Mouse (Mus musculus) limb, embryonic 10.5 days (tissue): ENCODE data around the gene Mybpc3. TPM values are rescaled to one million over a fixed set of nuclear protein-coding genes. Genes with fewer than 3 reads are reported as not detected.

ENCODE experiments used
- polyA plus RNA-seq: library from polyadenylated mRNA; unstranded; fragments of >200 nt; fragmentation: Nextera tagmentation; extraction: Ambion mirVana; gene quantifications from 2 replicates; pipeline ENCODE4 v1.2.1, GENCODE M21; 2016

Gene Mybpc3
- polyA plus RNA-seq, 1 experiment from 2014 or later: 0.44 TPM

Other genes with a start within 250 kb of the Mybpc3 start
- gene C1qtnf4, start 232.3 kb upstream of the Mybpc3 start, polyA plus RNA-seq: 3.2 and 5.5 TPM in 2 replicates
- 52.0 and 63.6 TPM in 2 replicates for gene Kbtbd4, start 213.4 kb upstream of the Mybpc3 start, polyA plus RNA-seq
- gene Ndufs3, start 213.3 kb upstream of the Mybpc3 start, polyA plus RNA-seq: 216 and 220 TPM in 2 replicates
- 139 and 150 TPM in 2 replicates for gene Celf1, start 177.8 kb upstream of the Mybpc3 start, polyA plus RNA-seq
- gene Rapsn, start 82.5 kb upstream of the Mybpc3 start, polyA plus RNA-seq: 0.30 and 1.4 TPM in 2 replicates
- 359 and 373 TPM in 2 replicates for gene Psmc3, start 64.1 kb upstream of the Mybpc3 start, polyA plus RNA-seq
- 18.1 and 31.6 TPM in 2 replicates for gene Slc39a13, start 47.7 kb upstream of the Mybpc3 start, polyA plus RNA-seq
- 2.0 and 2.6 TPM in 2 replicates for gene Spi1, start 35.8 kb upstream of the Mybpc3 start, polyA plus RNA-seq
- gene Madd, start 65.7 kb downstream of the Mybpc3 start, polyA plus RNA-seq: 8.4 and 10.9 TPM in 2 replicates
- gene Nr1h3, start 84.7 kb downstream of the Mybpc3 start, polyA plus RNA-seq: 1.5 and 1.7 TPM in 2 replicates
- 23.8 and 27.3 TPM in 2 replicates for gene Acp2, start 84.7 kb downstream of the Mybpc3 start, polyA plus RNA-seq
- 10.4 and 12.7 TPM in 2 replicates for gene Ddb2, start 118.8 kb downstream of the Mybpc3 start, polyA plus RNA-seq
- 23.6 and 37.0 TPM in 2 replicates for gene Pacsin3, start 137.8 kb downstream of the Mybpc3 start, polyA plus RNA-seq
- gene Arfgap2, start 146.8 kb downstream of the Mybpc3 start, polyA plus RNA-seq: 101 and 113 TPM in 2 replicates